Comparison of ENCODE assay signal across 8 mouse cellular contexts in genomic region chr15:81872262-81873136, GRCm38 (mm10). TPM values are rescaled to one million over a fixed set of nuclear protein-coding genes. Genes with fewer than 3 reads are reported as not detected.
DNase-seq lines count a peak whose midpoint lies in the region; ATAC-seq and TF ChIP-seq lines count a peak whose summit lies in the region.

Gene Aco2, plus strand, starts transcription at chr15:81872309.

- H3K27ac ChIP-seq in forebrain, embryonic 14.5 days (ENCODE audit: low read depth, low read length), result peak within 1 kb of the TSS; percentile 98

- TF ChIP-seq POLR2A in lung, adult 2 months (IDR thresholded peaks at IDR 0.05; ENCODE audit: borderline replicate concordance, extremely low read depth, low read depth, low read length), result peak; percentile 51; the same call in 1 of the 2 replicates

- H3K27me3 ChIP-seq in forebrain, embryonic 14.5 days (replicated peaks; ENCODE audit: control insufficient read depth, insufficient read depth, low read length), result no peaks in the 10 kb centered on the region

- peaks cover 8% of the 10 kb centered on the region for H3K4me1 ChIP-seq in forebrain, embryonic 14.5 days (ENCODE audit: control insufficient read depth, insufficient read depth, low read length)
- H3K4me1 ChIP-seq in lung, adult 2 months (ENCODE audit: control insufficient read depth, insufficient read depth, low read length), result peaks cover 8% of the 10 kb centered on the region; the same call in 1 of the 2 replicates

- TF ChIP-seq CTCF in lung, adult 2 months (IDR thresholded peaks at IDR 0.05; ENCODE audit: insufficient read depth, low read length), result no peak

- peak within 1 kb of the TSS; percentile 89 for H3K4me2 ChIP-seq in forebrain, embryonic 14.5 days (ENCODE audit: low read length)

- peak; percentile 87 for ATAC-seq in forebrain, embryonic 14.5 days
- peak; percentile 91 for ATAC-seq in neutrophil, adult 5-6 weeks (ENCODE audit: extremely low read depth, insufficient number of reproducible peaks, low FRiP score, poor library complexity, severe bottlenecking)

- intact Hi-C loops in heart, postnatal 14 days (cut with DNase I), result loop anchor here (5.0 kb wide), 1 partner anchor 40 kb away; no protein-coding TSS in a partner anchor

- DNase-seq in ES-CJ7 (ENCODE audit: low read depth, low spot score), result peak; percentile 99
- peak; percentile 99 for DNase-seq in cerebellum, adult 11 months
- peak; percentile 99 for DNase-seq in forebrain, embryonic 14.5 days (ENCODE audit: low spot score)
- peak; percentile 98 to 99 for DNase-seq in heart, postnatal 14 days
- peak; percentile 98 to 100 for DNase-seq in layer of hippocampus, adult 18-20 months (ENCODE audit: low spot score in 2 of 2)
- DNase-seq in lung, adult 2 months, result peak; percentile 99
- DNase-seq in thymus, adult 18-20 months, result peak; percentile 97 to 99

- peaks cover 30% of the 10 kb centered on the region for H3K36me3 ChIP-seq in forebrain, embryonic 14.5 days (ENCODE audit: control insufficient read depth, insufficient read depth, low read length)

- no peaks in the 10 kb centered on the region for H3K9me3 ChIP-seq in forebrain, embryonic 14.5 days (replicated peaks; ENCODE audit: control insufficient read depth, low read length)

- H3K9ac ChIP-seq in forebrain, embryonic 14.5 days (ENCODE audit: low read length), result peak within 1 kb of the TSS; percentile 85

- WGBS in forebrain, embryonic 14.5 days, result under 1% methylated on average over 53 of the region's 53 CpGs
- WGBS in lung, adult 2 months, result under 1% methylated on average over 53 of the region's 53 CpGs

- H3K4me3 ChIP-seq in forebrain, embryonic 14.5 days (ENCODE audit: low read depth, low read length), result peak within 1 kb of the TSS; percentile 95
- H3K4me3 ChIP-seq in lung, adult 2 months (replicated peaks; ENCODE audit: extremely low read depth, low read depth, low read length), result peak within 1 kb of the TSS; percentile 89

RNA-seq across cellular contexts. Expression of gene Aco2, which starts in this region (rescaled TPM):
- polyA plus RNA-seq in forebrain, embryonic 14.5 days (2014; fragmentation: Nextera tagmentation; extraction: Ambion mirVana), result 204 and 231 TPM in 2 replicates
- 1,000 to 10,000 TPM; 2,092 to 2,100 TPM for total RNA-seq in heart, postnatal 14 days (2021)
- total RNA-seq in layer of hippocampus, adult 18-20 months (2021), result 100 to 1,000 TPM; 452 to 460 TPM
- polyA plus RNA-seq in lung, adult 2 months (2012; rRNA removed), result 147 and 242 TPM in 2 replicates
- total RNA-seq in neutrophil, adult 5-6 weeks (2017), result 86.2 and 108 TPM in 2 replicates

Comparison
In these comparisons a context has a peak if more than half of its experiments do, and no peak if none do; other contexts are left out.
1. Peak in every context shown above with its lines: DNase-seq, ATAC-seq, H3K4me3 ChIP-seq and H3K27ac ChIP-seq.
2. RNA of gene Aco2 (total RNA-seq): 2,092 to 2,100 TPM in heart, postnatal 14 days; 452 to 460 TPM in layer of hippocampus, adult 18-20 months and 86.2 to 108 TPM in neutrophil, adult 5-6 weeks; every median in the first group is over 4 times any median in the second.